Mouse (Mus musculus): Measurements from ENCODE around the gene Slc29a2.

- TF ChIP-seq CTCF (IDR thresholded peaks at IDR 0.05; ENCODE audit: control insufficient read depth, insufficient read depth, insufficient replicate concordance, low read depth, low read length) (no peak), POLR2A (IDR thresholded peaks at IDR 0.05; ENCODE audit: control insufficient read depth, low read depth, low read length) (no peak)
Observed at GRCm38 (mm10) chr19:4990256-4990625, 33.4 kb upstream of the Slc29a2 start, which contains the start of gene Npas4.

All from testis, adult 2 months (tissue).